Mouse (Mus musculus): ENCODE measurements around the gene Rasgrf2. TPM values are rescaled to one million over a fixed set of nuclear protein-coding genes. Genes with fewer than 3 reads are reported as not detected.

Gene Rasgrf2
- polyA plus RNA-seq, 1 experiment = 2.6 TPM

DNA sequence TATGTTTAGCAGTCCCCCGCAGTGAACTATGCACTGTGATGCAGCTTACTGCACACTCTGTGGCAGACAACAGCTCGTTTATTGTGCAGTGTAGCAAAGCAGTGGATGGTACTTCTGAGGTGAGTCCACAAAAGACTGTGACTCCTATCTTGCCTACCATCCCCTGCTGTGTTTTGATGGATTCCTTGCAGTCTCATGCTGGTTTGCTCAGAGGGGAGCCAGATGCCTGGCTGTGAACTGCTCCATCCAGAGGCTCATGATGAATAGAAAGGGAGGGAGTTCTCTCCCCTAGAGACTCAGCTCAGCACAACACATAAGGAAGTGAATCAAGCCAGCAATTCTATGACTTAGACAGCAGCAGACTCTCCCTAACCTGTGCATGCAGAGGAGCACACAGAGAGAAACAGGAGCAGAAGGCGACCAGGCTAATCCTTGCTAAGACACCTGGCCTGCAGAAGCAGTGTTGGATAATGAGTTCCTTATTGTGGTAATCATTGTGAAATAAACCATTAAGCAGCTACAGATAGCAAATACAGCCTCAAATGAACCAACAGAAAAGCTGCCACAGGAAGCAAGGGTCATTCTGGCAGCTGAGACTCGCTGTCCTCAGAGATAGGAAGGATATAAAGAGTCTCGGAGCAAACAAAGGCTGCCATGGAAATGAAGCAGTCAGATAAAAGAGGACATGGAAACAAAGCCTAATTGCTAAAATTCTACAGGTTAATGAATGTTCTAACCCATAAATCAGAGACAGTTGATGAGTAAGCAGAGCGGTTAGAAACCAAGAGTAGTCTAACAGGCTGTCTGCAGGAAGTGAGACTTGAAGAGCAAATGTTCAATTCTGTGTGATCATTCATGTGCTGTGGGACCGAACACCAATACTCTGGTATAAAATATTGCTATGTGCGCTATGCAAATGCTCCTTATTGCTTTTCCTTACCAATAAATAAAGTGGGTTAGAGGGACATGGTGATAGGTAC lies 89.6 kb downstream of the Rasgrf2 start:
- no peak for DNase-seq (ENCODE audit: low spot score)

DNA sequence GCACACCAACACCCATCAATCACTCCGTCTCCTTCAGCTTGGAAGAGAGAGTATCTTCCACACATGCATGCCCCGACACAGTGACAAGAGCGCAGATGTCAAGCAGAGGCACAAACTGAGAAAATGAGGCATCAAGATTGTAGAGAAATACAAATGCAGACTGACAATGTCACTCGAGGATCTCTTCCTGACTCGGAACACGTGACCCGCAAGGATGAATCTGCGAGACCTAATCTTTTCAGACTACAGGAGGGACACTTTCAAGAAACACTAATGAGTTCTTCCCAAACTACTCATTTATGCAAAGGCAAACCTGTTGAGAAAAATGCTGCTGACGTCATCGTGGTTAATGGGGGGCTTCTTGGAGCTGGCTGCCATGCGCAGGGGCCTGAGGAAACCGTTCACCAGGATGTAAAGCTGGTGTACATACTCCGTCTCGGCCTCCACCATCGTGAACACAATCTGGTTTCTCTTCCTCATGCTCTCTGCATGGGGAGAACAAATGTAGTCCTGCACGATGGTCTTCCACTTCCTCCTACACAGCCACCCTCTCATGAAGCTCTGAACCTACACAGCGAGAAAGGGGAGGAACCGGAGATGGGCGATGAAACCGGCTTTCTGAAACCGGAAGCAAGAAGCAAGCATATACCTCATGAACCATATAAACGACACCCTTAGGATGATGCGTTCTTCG lies 100.9 kb downstream of the Rasgrf2 start:
- no peak for DNase-seq (ENCODE audit: low spot score)

DNA sequence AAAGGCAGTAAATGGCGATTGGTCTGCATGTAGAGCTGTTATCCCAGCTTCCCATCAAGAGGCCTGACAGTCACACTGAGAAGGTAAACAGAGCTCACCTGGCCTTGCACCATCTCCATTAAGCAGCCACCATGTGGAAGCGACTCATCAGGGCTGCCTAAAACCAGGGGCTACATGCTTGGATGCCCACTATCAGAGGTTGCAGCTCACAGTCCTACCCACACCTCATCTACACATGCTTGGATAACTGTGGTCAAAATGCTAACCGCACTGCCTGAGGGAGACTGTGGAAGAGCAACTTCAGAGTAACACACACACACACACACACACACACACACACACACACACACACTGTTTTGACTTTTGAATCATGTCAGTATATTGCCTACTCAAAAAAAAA lies 101.8 kb downstream of the Rasgrf2 start:
- no peak for DNase-seq (ENCODE audit: low spot score)

DNA sequence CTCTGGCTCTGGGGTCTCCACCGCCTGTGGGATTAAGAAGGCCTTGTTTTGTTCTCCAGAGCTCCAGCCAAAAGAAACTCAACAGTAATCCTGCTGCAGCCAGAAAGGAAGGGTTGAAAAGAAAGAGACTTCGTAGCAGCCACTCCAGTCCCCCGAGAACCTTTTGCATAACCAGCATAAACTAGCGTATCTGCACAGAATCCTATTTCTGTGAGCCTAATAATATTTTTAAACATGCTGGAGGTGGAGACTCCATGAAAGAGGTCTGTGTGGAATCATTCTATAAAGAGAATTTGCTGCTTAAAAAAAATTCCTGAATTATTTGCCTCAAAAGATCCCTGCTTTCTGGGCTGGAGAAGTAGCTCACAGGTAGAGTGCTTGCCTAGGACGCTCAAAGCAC lies 103.5 kb downstream of the Rasgrf2 start:
- no peak for DNase-seq (ENCODE audit: low spot score)

GRCm38 (mm10) chr13:92026651-92027050 lies 104.8 kb downstream of the Rasgrf2 start:
- no peak for DNase-seq (ENCODE audit: low spot score)

- no peak for DNase-seq (ENCODE audit: low spot score)
These were observed 106.3 kb downstream of the Rasgrf2 start for GRCm38 (mm10) chr13:92025124-92025523.

- no peak for DNase-seq (ENCODE audit: low spot score)
These were observed 109.3 kb downstream of the Rasgrf2 start for GRCm38 (mm10) chr13:92022202-92022601.

DNA sequence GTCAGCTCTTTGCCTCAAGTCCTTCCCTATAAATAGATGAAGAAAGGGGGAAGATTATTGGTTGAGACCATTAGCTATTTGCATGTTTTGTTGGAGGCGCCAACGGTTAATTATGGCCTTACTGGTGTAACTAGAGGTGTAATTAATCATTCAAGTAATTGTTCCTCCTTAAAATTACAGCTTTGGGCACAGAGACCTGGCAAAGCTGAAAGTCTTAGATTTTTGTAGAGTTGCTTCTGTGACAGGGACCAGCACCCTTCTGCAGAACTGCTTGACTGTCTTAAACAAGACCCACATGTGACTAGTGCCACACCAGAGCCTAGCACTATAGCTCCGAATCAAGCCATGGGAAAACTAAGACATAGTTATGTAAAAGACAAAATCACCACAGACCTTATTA lies 134.5 kb downstream of the Rasgrf2 start:
- no peak for DNase-seq (ENCODE audit: low spot score)

- no peak for DNase-seq (ENCODE audit: low spot score)
These were observed 140.0 kb downstream of the Rasgrf2 start for GRCm38 (mm10) chr13:91991412-91991811.

DNA sequence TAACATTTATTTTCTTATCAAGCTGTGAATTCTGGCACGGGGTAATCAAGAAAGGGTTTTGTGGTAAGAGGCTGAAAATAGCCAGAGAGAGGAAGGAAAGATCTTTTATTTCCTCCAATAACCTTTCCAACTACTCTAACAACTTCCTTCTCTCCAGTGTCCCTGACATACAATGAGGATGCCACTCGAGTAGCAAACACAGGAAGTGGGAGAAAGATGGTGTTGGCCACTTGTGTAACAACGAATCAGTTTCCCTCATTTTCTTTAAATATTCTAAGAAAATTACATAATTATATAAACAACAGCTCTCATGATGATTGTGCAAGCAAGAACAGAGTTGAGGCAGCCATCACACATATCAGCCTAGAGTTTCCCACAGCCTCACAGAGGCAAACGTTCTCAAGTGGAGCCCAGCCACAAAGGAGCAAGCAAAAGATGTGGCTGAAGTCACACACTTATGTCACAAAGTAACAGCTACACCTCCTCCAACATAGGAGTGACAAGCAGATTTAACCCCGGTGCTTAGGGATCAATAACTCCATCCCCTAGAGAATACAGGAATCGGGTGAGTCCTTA lies 140.7 kb downstream of the Rasgrf2 start:
- DNase-seq (ENCODE audit: low spot score) = no peak

GRCm38 (mm10) chr13:91988378-91988777 lies 143.1 kb downstream of the Rasgrf2 start:
- no peak for DNase-seq (ENCODE audit: low spot score)

GRCm38 (mm10) chr13:91986958-91987357 lies 144.5 kb downstream of the Rasgrf2 start:
- DNase-seq (ENCODE audit: low spot score) = no peak

DNA sequence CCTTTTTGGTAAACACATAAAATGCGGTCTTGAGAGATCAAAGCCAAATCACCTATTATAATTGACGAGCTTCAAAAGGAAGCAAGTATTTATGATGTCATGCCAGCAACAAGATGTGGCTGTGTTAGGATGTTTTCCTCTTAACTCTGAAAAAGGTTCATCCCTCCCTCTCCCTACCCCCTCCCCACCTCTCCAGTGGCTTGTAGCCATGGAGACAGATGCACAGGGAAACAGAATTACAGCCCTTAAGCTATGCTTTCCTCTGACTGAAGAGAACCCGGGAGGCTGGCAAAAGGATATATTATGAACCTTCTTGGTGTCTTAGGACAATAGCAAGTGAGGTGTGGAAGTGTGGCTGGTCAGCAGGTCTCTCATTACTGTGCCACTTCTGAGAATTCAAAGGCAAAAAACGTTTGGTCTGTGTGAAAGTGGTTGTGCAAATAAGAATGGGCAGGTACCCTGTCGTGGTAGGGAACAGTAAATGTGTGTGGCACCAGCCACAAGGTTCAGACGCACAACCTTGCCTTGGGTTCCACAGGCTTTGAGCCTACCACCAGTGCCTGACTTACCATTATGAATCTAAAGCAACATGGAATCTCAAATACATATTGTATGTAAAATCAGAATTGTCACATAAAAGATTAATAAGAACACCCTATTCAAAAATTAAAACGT lies 145.4 kb downstream of the Rasgrf2 start:
- no peak for DNase-seq (ENCODE audit: low spot score)

DNA sequence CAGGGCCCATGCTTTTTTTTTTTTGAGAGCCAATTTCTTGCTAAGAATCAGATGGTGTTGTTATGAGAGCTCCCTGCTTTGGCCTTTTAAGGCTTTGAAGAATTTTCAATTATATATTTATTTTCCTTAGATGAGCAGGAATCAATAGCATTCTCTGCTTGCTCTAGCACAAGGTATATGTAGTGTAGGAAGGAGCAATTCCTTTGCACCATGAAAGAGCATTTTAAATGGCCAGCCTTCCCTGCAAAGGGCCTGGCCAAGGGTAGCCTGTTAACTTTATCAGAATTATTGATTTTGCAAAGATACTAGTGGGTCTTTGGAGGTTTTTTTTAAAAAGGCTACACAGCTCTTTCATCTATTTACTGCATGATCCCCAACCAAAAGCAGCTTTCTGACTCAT lies 146.4 kb downstream of the Rasgrf2 start:
- DNase-seq (ENCODE audit: low spot score) = no peak

- DNase-seq (ENCODE audit: low spot score) = no peak
These were observed 149.4 kb downstream of the Rasgrf2 start for GRCm38 (mm10) chr13:91982080-91982479.

DNA sequence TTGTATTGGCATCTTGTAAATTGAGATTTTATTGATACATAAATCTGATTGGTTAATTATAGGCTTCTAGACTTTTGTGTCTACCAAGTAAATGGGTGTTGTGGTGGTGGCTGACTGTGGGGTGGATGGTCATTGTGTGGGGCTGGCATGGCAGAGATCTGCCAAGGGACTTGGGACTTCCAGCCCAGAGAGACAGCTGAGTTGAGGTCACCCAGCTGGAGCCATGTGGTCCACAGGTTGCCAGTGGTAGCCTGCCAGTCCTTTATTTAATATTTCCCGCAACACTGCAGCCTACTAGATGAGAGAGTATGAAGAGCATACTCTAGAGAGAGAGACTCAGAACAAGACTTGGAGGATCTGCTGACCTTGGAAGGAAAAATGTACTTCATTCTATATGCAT lies 150.0 kb downstream of the Rasgrf2 start:
- no peak for DNase-seq (ENCODE audit: low spot score)

- no peak for DNase-seq (ENCODE audit: low spot score)
These were observed 154.5 kb downstream of the Rasgrf2 start for GRCm38 (mm10) chr13:91976971-91977370.

- DNase-seq (ENCODE audit: low spot score) = no peak
These were observed 154.9 kb downstream of the Rasgrf2 start for GRCm38 (mm10) chr13:91976541-91976940.

DNA sequence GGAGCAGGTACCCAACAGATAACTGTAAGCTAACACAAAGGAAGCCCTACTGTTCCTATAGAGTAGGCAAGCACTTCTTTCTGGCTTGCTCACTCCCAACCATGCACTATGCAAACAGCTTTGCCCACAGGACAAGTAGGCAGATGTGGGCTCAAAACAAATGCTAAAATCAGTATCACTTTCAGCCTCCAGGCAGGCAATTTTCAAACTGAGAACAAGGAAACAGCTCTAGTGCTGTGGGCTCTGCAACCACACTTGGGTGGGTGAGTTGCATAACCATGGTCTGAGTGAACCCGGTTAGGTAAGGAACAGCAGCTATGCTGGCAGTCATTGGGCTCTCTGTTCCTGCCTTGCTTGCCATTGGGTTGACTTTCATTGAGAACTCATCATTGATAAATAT lies 157.3 kb downstream of the Rasgrf2 start:
- no peak for DNase-seq (ENCODE audit: low spot score)

GRCm38 (mm10) chr13:91971246-91971645 lies 160.2 kb downstream of the Rasgrf2 start:
- no peak for DNase-seq (ENCODE audit: low spot score)

GRCm38 (mm10) chr13:91956474-91956873 lies 175.0 kb downstream of the Rasgrf2 start:
- DNase-seq (ENCODE audit: low spot score) = no peak

DNA sequence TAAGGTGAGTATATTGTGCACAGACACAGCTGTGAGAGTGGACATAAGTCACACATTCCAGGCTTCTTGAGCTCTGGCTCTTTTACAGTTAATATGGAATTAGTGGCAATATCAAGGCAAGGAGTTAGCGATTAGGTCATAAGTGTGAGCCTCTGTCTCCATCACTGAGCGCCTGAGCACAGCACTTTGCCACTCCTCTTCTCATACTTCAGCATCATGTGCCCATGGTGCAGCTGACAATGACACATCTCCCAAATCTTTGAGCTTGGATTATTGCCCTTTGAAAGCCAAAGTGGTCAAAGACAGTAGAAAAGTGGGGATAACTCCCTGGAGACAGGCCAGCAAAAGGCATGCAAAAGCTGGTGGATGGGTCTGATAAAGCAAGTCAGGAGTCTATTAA lies 175.8 kb downstream of the Rasgrf2 start:
- no peak for DNase-seq (ENCODE audit: low spot score)
